Mouse (Mus musculus) limb, embryonic 14.5 days (tissue): ENCODE data around the gene Mst1r. TPM values are rescaled to one million over a fixed set of nuclear protein-coding genes. Genes with fewer than 3 reads are reported as not detected.

Experiments used
- ATAC-seq: fragments of 200-750 bp; cut with Nextera tagmentation; 2 replicates; pipeline ENCODE4 v1.8.0; 2017; ENCODE audit warnings: low read depth, moderate number of reproducible peaks, moderate TSS enrichment; ENCODE audit not compliant: low FRiP score
- DNase-seq: peaks from one replicate; pipeline ENCODE4 v3.0.0-alpha.2; 2015; ENCODE audit warnings: low spot score
- H3K27ac ChIP-seq: fragments of 300-500 bp; sonication (generic); replicated peaks from 2 replicates; pipeline ENCODE4 v1.5.1; 2014; ENCODE audit warnings: low read depth, mild to moderate bottlenecking, low read length, moderate library complexity, mixed read lengths
- H3K27me3 ChIP-seq: fragments of 300-500 bp; sonication (generic); 2 replicates; pipeline ENCODE4 v1.6.1; 2014; ENCODE audit warnings: low read length, mixed read lengths; ENCODE audit not compliant: control insufficient read depth, insufficient read depth
- H3K36me3 ChIP-seq: fragments of 300-500 bp; sonication (generic); 2 replicates; pipeline ENCODE4 v1.6.1; 2014; ENCODE audit warnings: mild to moderate bottlenecking, low read length, moderate library complexity, mixed read lengths; ENCODE audit not compliant: control insufficient read depth, insufficient read depth
- H3K4me1 ChIP-seq: fragments of 300-500 bp; sonication (generic); 2 replicates; pipeline ENCODE4 v1.6.1; 2014; ENCODE audit warnings: antibody characterized with exemption, low read length, mixed read lengths; ENCODE audit not compliant: control insufficient read depth, insufficient read depth
- H3K4me2 ChIP-seq: fragments of 300-500 bp; sonication (generic); replicated peaks from 2 replicates; pipeline ENCODE4 v1.6.1; 2014; ENCODE audit warnings: low read depth, mild to moderate bottlenecking, low read length, moderate library complexity; ENCODE audit not compliant: severe bottlenecking
- H3K4me3 ChIP-seq: fragments of 300-500 bp; sonication (generic); replicated peaks from 2 replicates; pipeline ENCODE4 v1.5.1; 2014; ENCODE audit warnings: low read length
- H3K9ac ChIP-seq: fragments of 300-500 bp; sonication (generic); 2 replicates; pipeline ENCODE4 v1.6.1; 2014; ENCODE audit warnings: mild to moderate bottlenecking, low read depth, low read length, moderate library complexity; ENCODE audit not compliant: severe bottlenecking
- H3K9me3 ChIP-seq: fragments of 300-500 bp; sonication (generic); 2 replicates; pipeline ENCODE4 v1.6.1; 2016; ENCODE audit warnings: low read length; ENCODE audit not compliant: control insufficient read depth
- POLR2A ChIP-seq: fragments of 200-500 bp; IDR thresholded peaks from 2 replicates; pipeline ENCODE4 v1.8.0; 2012; ENCODE audit warnings: inconsistent platforms, mild to moderate bottlenecking, moderate library complexity, borderline replicate concordance; ENCODE audit not compliant: insufficient read depth, insufficient read length; ENCODE audit errors: extremely low read depth
- WGBS: fragments of 180-500 bp; shearing (Covaris S2); extraction: QIAGEN DNeasy Blood & Tissue Kit; methylation state at CpG from one replicate; pipeline ENCODE4 v1.1.7; 2014; 5-methylcytosine and 5-hydroxymethylcytosine counted together
- polyA plus RNA-seq, 2 experiments: library from polyadenylated mRNA; depleted of rRNA in 1 of 2; stranded (reverse) in 1 of 2; unstranded in 1 of 2; fragments of >200 nt; fragmentation: Nextera tagmentation in 1 of 2; extraction: Ambion mirVana in 1 of 2; gene quantifications; 2 replicates each; pipeline versions ENCODE4 v1.2.1 to v1.2.3; 2012 to 2014

Gene Mst1r
- polyA plus RNA-seq, 2 experiments: 1.4 to 14.1 TPM

DNA sequence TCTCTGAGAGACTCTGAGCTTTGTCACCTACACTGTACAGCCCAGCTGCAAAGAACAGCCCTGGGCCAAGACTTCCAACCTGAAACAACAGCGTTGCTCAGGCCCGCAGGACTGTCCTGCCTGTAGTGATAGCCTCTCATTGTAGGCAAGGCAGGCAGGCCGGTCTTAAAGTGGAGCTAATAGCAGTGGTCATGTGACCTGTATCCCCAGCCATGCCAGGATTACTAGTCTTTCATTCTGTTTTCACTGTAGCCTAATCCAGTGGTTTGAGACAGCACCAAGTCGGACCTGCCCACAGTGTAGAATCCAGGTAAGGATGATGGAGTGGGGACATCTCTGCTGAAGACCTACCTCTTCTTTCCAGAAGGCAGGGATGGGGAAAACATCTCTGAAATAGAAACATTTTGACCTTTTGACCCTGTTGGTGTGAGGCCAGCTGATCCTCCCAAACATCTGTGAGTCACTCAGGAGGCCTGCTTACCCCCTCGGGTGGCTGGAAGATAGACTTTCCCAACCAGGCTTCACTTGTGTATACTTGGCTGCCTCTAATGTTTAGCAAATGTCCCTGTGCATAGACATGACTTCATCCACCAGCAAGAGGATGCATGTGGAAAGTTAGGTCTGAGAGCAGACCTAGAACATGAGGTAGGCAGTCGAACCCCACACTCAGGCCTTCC lies 49.1 kb downstream of the Mst1r start:
- Histone ChIP-seq H3K4me3 (no peak overlapping the region), H3K9me3 (no peaks in the 10 kb centered on the region), H3K4me1 (peaks cover 3% of the 10 kb centered on the region; the same call in 1 of the 2 replicates), H3K27ac (no peak overlapping the region), H3K9ac (no peak overlapping the region), H3K27me3 (no peaks in the 10 kb centered on the region), H3K4me2 (no peak overlapping the region), H3K36me3 (peaks cover 16% of the 10 kb centered on the region; the same call in 1 of the 2 replicates)
- DNase-seq (no peak), ATAC-seq (no peak)
- TF ChIP-seq POLR2A: no peak
- WGBS: 77% methylated on average over 6 of the region's 6 CpGs

DNA sequence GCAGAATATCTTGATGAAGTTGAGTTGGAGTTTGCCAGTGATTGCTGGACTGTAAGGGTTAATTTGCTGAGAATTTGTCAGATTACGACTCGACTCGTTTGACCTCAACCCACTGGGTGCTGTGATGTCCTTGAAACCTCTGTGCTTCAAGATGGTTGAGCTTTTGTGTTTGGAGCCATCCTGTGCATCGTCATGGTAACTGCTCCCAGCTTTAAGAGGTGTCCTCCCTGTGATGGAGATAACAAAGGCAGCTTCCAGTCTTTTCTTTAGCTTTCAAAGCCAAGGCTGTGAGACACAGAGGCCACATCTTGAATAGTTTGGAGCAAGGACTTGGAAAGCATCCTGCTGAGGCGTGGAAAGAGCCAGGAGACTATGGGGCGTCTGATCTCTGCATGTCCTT lies 50.5 kb downstream of the Mst1r start:
- no peak for DNase-seq
- Histone ChIP-seq H3K4me3 (no peak overlapping the region), H3K9ac (no peak overlapping the region), H3K36me3 (peaks cover 25% of the 10 kb centered on the region), H3K27me3 (no peaks in the 10 kb centered on the region), H3K4me2 (no peak overlapping the region), H3K27ac (no peak overlapping the region), H3K4me1 (no peaks in the 10 kb centered on the region), H3K9me3 (no peaks in the 10 kb centered on the region)
- WGBS: 60% methylated on average over 6 of the region's 6 CpGs
- TF ChIP-seq POLR2A: no peak
- ATAC-seq: no peak

DNA sequence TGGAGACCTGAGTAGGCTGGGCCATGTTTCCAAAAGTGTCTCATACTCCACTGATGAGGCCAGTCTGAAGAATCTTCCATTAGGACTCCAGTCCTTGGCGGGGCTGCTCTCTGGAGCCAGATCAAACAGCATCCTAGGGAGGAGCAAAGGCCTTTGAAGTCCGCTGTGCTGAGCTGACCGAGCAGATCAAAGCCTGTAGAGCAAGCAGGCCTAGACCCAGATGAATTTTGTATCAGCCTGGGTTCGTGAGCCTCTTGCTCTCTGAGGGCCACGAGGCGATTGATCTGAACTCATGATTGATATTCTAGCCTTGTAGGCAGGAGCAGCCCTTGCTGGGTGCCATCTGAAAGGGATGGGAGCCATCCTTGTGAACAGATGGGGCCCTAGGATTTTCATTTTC lies 53.2 kb downstream of the Mst1r start:
- Histone ChIP-seq H3K9ac (no peak overlapping the region), H3K9me3 (no peaks in the 10 kb centered on the region), H3K4me1 (no peaks in the 10 kb centered on the region), H3K27ac (no peak overlapping the region), H3K4me2 (no peak overlapping the region), H3K4me3 (no peak overlapping the region), H3K27me3 (no peaks in the 10 kb centered on the region), H3K36me3 (peaks cover 28% of the 10 kb centered on the region)
- no peak for TF ChIP-seq POLR2A
- DNase-seq (no peak), ATAC-seq (no peak)
- WGBS: 21% methylated on average over 6 of the region's 6 CpGs

DNA sequence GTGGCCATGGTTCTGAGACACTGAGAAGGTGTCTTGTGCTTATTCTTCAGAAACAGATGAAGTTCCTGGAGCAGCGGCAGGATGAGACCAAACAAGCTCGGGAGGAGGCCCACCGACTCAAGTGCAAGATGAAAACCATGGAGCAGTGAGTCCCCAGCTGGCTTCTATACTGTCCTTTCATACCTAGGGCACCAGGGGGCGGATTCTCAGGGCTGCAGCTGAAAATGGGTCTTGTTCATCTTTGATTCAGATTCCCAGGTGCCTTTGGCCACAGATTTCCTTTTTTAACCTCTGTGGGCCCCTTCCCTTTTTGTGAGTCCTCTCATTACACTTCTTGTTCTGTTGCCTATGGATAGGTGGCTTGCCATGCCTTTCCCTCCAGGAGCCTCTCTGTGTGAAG lies 54.3 kb downstream of the Mst1r start:
- ATAC-seq (no peak), DNase-seq (no peak)
- Histone ChIP-seq H3K36me3 (peaks cover 28% of the 10 kb centered on the region), H3K9ac (no peak overlapping the region), H3K9me3 (no peaks in the 10 kb centered on the region), H3K27ac (no peak overlapping the region), H3K4me2 (no peak overlapping the region), H3K4me3 (no peak overlapping the region), H3K27me3 (no peaks in the 10 kb centered on the region), H3K4me1 (no peaks in the 10 kb centered on the region)
- TF ChIP-seq POLR2A: no peak
- WGBS: 81% methylated on average over 4 of the region's 4 CpGs

DNA sequence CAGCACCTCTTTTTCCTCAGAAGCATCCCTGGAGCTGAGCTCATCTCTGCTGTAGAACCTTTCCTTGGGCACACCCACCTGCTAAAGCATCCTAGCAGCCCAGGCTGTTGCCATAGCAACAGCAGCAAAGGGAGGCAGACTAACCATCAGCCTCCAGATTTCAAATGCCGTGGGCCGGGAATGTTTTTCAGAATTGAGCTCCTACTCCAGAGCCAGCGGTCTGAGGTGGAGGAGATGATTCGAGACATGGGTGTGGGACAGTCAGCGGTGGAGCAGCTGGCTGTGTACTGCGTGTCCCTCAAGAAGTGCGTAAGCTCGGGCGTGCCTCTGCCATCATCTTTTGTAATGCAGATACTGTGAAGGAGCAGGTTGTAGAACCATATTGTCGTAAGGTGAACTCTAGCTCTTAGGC lies 54.7 kb downstream of the Mst1r start:
- Histone ChIP-seq H3K4me3 (no peak overlapping the region), H3K9me3 (no peaks in the 10 kb centered on the region), H3K27me3 (no peaks in the 10 kb centered on the region), H3K36me3 (peaks cover 28% of the 10 kb centered on the region), H3K4me1 (no peaks in the 10 kb centered on the region), H3K27ac (no peak overlapping the region), H3K4me2 (no peak overlapping the region), H3K9ac (no peak overlapping the region)
- DNase-seq: no peak
- no peak for TF ChIP-seq POLR2A
- no peak for ATAC-seq
- 90% methylated on average over 10 of the region's 10 CpGs for WGBS

DNA sequence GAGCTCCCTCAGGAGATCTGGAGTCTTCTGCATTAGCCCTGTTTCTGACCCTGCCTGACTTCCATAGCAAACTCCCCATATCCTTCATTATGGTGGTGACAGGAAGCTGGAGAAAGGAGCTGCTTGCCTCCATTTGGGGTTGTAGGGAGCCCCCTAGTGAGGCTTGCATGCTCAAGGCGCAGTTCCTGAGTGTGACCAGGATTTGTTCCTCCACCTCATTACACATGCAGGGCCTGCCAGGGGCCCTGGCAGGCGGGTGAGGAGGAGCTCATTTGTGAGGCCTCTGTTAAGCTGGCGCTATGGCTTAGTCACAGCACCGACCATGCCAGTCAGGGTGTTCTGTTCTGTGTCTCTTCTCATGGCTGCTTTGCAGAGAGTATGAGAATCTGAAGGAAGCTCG lies 55.2 kb downstream of the Mst1r start:
- 50% methylated on average over 5 of the region's 5 CpGs for WGBS
- DNase-seq: no peak
- Histone ChIP-seq H3K9me3 (no peaks in the 10 kb centered on the region), H3K4me2 (no peak overlapping the region), H3K4me3 (no peak overlapping the region), H3K9ac (no peak overlapping the region), H3K27me3 (no peaks in the 10 kb centered on the region), H3K36me3 (peaks cover 31% of the 10 kb centered on the region), H3K27ac (no peak overlapping the region), H3K4me1 (no peaks in the 10 kb centered on the region)
- TF ChIP-seq POLR2A: no peak
- no peak for ATAC-seq
